Mouse (Mus musculus): Measurements from ENCODE around the gene Abcb1a.

DNA sequence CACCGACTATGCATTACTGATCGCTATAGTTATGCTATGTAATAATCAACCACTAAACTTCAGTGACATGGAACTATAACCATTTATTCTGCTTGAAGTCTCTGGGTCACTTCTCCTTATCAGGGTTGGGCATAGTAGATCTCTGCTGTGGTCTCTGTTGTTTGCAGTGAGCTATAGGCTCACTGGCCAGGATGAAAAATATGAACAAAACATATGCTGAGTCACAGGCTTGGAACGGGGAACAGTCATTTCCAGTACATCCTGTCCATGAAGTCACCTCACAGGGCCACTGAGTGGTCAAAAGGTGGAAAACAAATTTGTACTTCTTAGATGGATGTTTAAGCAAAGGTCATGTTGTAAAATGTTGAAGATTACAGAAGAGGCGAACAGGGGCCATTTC, 77.2 kb downstream of the Abcb1a start:
- TF ChIP-seq POLR2A (IDR thresholded peaks at IDR 0.05; ENCODE audit: extremely low read depth, insufficient read depth, low read length) (no peak), CTCF (IDR thresholded peaks at IDR 0.05; ENCODE audit: low read depth, low read length) (no peak)

All from liver, adult 2 months (tissue).